In the genomic region with DNA sequence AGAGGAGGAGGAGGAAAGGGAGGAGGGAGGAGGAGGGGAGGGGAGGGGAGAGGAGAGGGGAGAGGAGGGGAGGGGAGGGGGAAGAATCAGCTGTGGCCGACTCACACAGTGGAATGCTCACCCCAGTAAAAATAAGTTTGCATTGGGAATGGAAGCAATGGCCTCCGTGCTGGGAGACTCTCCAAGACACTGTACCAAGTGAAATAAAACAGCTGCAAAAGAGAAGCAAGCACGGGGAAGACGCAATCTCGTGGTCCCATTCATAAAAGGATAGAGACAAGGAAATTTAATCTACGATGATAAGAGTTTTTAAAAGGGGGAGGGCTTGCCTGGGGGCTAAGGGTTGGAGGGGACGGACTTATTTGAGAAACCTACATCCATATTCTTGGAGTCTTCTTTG, we compare ENCODE assay signal across 8 mouse cellular contexts. TPM values are rescaled to one million over a fixed set of nuclear protein-coding genes. Genes with fewer than 3 reads are reported as not detected.
DNase-seq lines count a peak whose midpoint lies in the region; ATAC-seq lines count a peak whose summit lies in the region.

No protein-coding gene starts in this region.

- no peaks in the 10 kb centered on the region for H3K9me3 ChIP-seq in heart, embryonic 11.5 days (replicated peaks; ENCODE audit: control insufficient read depth, low read length)
- no peaks in the 10 kb centered on the region for H3K9me3 ChIP-seq in neural tube, embryonic 13.5 days

- H3K9ac ChIP-seq in heart, embryonic 11.5 days (ENCODE audit: low read depth, low read length): peak overlapping the region; percentile 72
- H3K9ac ChIP-seq in neural tube, embryonic 13.5 days: no peak overlapping the region

- no peaks in the 10 kb centered on the region for H3K27me3 ChIP-seq in heart, embryonic 11.5 days (ENCODE audit: control insufficient read depth, insufficient read depth, low read length)
- peaks cover 1% of the 10 kb centered on the region; the same call in 1 of the 2 replicates for H3K27me3 ChIP-seq in neural tube, embryonic 13.5 days

- peak overlapping the region; percentile 79 for H3K4me2 ChIP-seq in heart, embryonic 11.5 days
- peak overlapping the region; percentile 59 for H3K4me2 ChIP-seq in neural tube, embryonic 13.5 days

- ATAC-seq in heart, embryonic 11.5 days (replicated peaks; ENCODE audit: insufficient number of reproducible peaks, low FRiP score, low TSS enrichment): no peak
- no peak for ATAC-seq in neural tube, embryonic 13.5 days (ENCODE audit: low read depth)

- H3K4me1 ChIP-seq in heart, embryonic 11.5 days (ENCODE audit: control insufficient read depth, insufficient read depth, low read length): peaks cover 45% of the 10 kb centered on the region
- peaks cover 27% of the 10 kb centered on the region for H3K4me1 ChIP-seq in neural tube, embryonic 13.5 days (replicated peaks)

- peak overlapping the region; percentile 39 for H3K4me3 ChIP-seq in heart, embryonic 11.5 days (ENCODE audit: low read depth, low read length)
- H3K4me3 ChIP-seq in neural tube, embryonic 13.5 days: no peak overlapping the region

- H3K36me3 ChIP-seq in heart, embryonic 11.5 days (ENCODE audit: control insufficient read depth, insufficient read depth, low read length): no peaks in the 10 kb centered on the region
- no peaks in the 10 kb centered on the region for H3K36me3 ChIP-seq in neural tube, embryonic 13.5 days

- H3K27ac ChIP-seq in heart, embryonic 11.5 days (ENCODE audit: low read depth, low read length): peak overlapping the region; percentile 90
- H3K27ac ChIP-seq in neural tube, embryonic 13.5 days (replicated peaks): no peak overlapping the region

- DNase-seq in heart, adult 11 months: peak; percentile 90
- no peak for DNase-seq in heart, postnatal 36 days
- DNase-seq in kidney, postnatal 10 days: peak; percentile 64
- DNase-seq in left cerebral cortex, postnatal 10 days (ENCODE audit: extremely low spot score in 1 of 2, low spot score in 2 of 2): no peak
- DNase-seq in ovary, postnatal 14 days (ENCODE audit: low spot score): no peak
- no peak for DNase-seq in spleen, postnatal 36 days (ENCODE audit: low spot score in 2 of 2)

- intact Hi-C loops in heart, postnatal 36 days (cut with DNase I): no loop called here
- intact Hi-C loops in left cerebral cortex, postnatal 10 days (cut with DNase I): no loop called here

- WGBS in heart, embryonic 11.5 days (ENCODE audit: insufficient replicate concordance): 13% methylated on average over 7 of the region's 7 CpGs
- 32% methylated on average over 7 of the region's 7 CpGs for WGBS in neural tube, embryonic 13.5 days

RNA-seq across cellular contexts. Expression of a gene that starts 36.9 kb away (rescaled TPM):
- not detected for total RNA-seq in heart, postnatal 36 days (2021)
- not detected in 2 replicates for polyA plus RNA-seq in heart, embryonic 11.5 days (2014; fragmentation: Nextera tagmentation; extraction: Ambion mirVana)
- not detected in 2 replicates for polyA plus RNA-seq in neural tube, embryonic 13.5 days (2015; fragmentation: Nextera tagmentation; extraction: Ambion mirVana)
- total RNA-seq in left cerebral cortex, postnatal 10 days (2021): not detected

Comparison
In these comparisons a context has a peak if more than half of its experiments do, and no peak if none do; other contexts are left out.
1. DNase-seq: peak in heart, adult 11 months (single experiment) and kidney, postnatal 10 days (single experiment); none in heart, postnatal 36 days (0 of 2), left cerebral cortex, postnatal 10 days (0 of 2), ovary, postnatal 14 days (single experiment) and spleen, postnatal 36 days (0 of 2).